Mouse (Mus musculus): ENCODE data around the gene Zfand4.

GRCm38 (mm10) chr6:116358056-116358455, 94.0 kb downstream of the Zfand4 start:
- TF ChIP-seq USF1 (IDR thresholded peaks at IDR 0.05; ENCODE audit: low read depth), result no peak
- no peak for TF ChIP-seq MAX (IDR thresholded peaks at IDR 0.05; ENCODE audit: low read depth)
- TF ChIP-seq TCF3 (IDR thresholded peaks at IDR 0.05; ENCODE audit: insufficient read length, low read depth), result no peak
- TF ChIP-seq POLR2A (IDR thresholded peaks at IDR 0.05; ENCODE audit: insufficient read length, low read depth), result no peak
- TF ChIP-seq POLR2AphosphoS2 (IDR thresholded peaks at IDR 0.05; ENCODE audit: insufficient read length, low read depth), result no peak
- TF ChIP-seq MYOD1 (IDR thresholded peaks at IDR 0.05; ENCODE audit: control insufficient read depth in 1 of 3, insufficient read length in 2 of 3, low read depth in 2 of 3), result no peak
